Mouse (Mus musculus) midbrain, embryonic 11.5 days (tissue): ENCODE results near the gene Pdzd2. TPM values are rescaled to one million over a fixed set of nuclear protein-coding genes. Genes with fewer than 3 reads are reported as not detected.
A peak's percentile ranks its signal among the peaks of the same experiment; 100 is the strongest.

Source experiments
- ATAC-seq: fragments of 200-750 bp; cut with Nextera tagmentation; 2 replicates; pipeline ENCODE4 v1.8.0; 2017; ENCODE audit warnings: moderate TSS enrichment, moderate library complexity; ENCODE audit not compliant: low FRiP score
- DNase-seq: peaks from one replicate; pipeline ENCODE4 v3.0.0; 2015; ENCODE audit warnings: low spot score; ENCODE audit errors: missing footprints
- H3K27ac ChIP-seq: fragments of 300-500 bp; sonication (generic); 2 replicates; pipeline ENCODE4 v1.5.1; 2014; ENCODE audit warnings: low read depth, low read length
- H3K27me3 ChIP-seq: fragments of 300-500 bp; sonication (generic); 2 replicates; pipeline ENCODE4 v1.6.1; 2014; ENCODE audit warnings: mild to moderate bottlenecking, low read length, moderate library complexity, mixed read lengths; ENCODE audit not compliant: control insufficient read depth, insufficient read depth
- H3K36me3 ChIP-seq: fragments of 300-500 bp; sonication (generic); 2 replicates; pipeline ENCODE4 v1.6.1; 2014; ENCODE audit warnings: mild to moderate bottlenecking, low read length, moderate library complexity, mixed read lengths; ENCODE audit not compliant: control insufficient read depth, insufficient read depth
- H3K4me1 ChIP-seq: fragments of 300-500 bp; sonication (generic); 2 replicates; pipeline ENCODE4 v1.6.1; 2014; ENCODE audit warnings: low read length; ENCODE audit not compliant: control insufficient read depth, insufficient read depth
- H3K4me2 ChIP-seq: fragments of 300-500 bp; sonication (generic); 2 replicates; pipeline ENCODE4 v1.6.1; 2014; ENCODE audit warnings: mild to moderate bottlenecking, moderate library complexity
- H3K4me3 ChIP-seq: fragments of 300-500 bp; sonication (generic); 2 replicates; pipeline ENCODE4 v1.5.1; 2014; ENCODE audit warnings: low read depth, low read length
- H3K9ac ChIP-seq: fragments of 300-500 bp; sonication (generic); 2 replicates; pipeline ENCODE4 v1.6.1; 2014; ENCODE audit warnings: low read length
- H3K9me3 ChIP-seq: fragments of 300-500 bp; sonication (generic); 2 replicates; pipeline ENCODE4 v1.6.1; 2016; ENCODE audit warnings: low read length; ENCODE audit not compliant: control insufficient read depth
- WGBS: fragments of 180-500 bp; shearing (Covaris S2); extraction: QIAGEN DNeasy Blood & Tissue Kit; methylation state at CpG from one replicate; pipeline ENCODE4 v1.1.7; 2014; 5-methylcytosine and 5-hydroxymethylcytosine counted together
- polyA plus RNA-seq: library from polyadenylated mRNA; unstranded; fragments of >200 nt; fragmentation: Nextera tagmentation; extraction: Ambion mirVana; gene quantifications from 2 replicates; pipeline ENCODE4 v1.2.1, GENCODE M21; 2014

Pdzd2 gene
- polyA plus RNA-seq, 1 experiment from 2014 or later = 5.2 TPM

- ATAC-seq (no peak), DNase-seq (no peak)
- Histone ChIP-seq H3K4me2 (no peak overlapping the region), H3K4me1 (no peaks in the 10 kb centered on the region), H3K27me3 (no peaks in the 10 kb centered on the region), H3K4me3 (no peak overlapping the region), H3K9me3 (no peaks in the 10 kb centered on the region), H3K27ac (no peak overlapping the region), H3K9ac (no peak overlapping the region), H3K36me3 (no peaks in the 10 kb centered on the region)
- WGBS = 96% methylated on average over 6 of the region's 6 CpGs
Measured at GRCm38 (mm10) chr15:12665946-12666345, 73.8 kb downstream of the Pdzd2 start.

GRCm38 (mm10) chr15:12663351-12663750 lies 76.4 kb downstream of the Pdzd2 start:
- no peak overlapping the region for H3K27ac ChIP-seq
- H3K27me3 ChIP-seq = no peaks in the 10 kb centered on the region
- H3K4me2 ChIP-seq = no peak overlapping the region
- ATAC-seq = no peak
- no peak overlapping the region for H3K4me3 ChIP-seq
- no peaks in the 10 kb centered on the region for H3K9me3 ChIP-seq
- DNase-seq = peak; percentile 66
- H3K9ac ChIP-seq = no peak overlapping the region
- no peaks in the 10 kb centered on the region for H3K4me1 ChIP-seq
- WGBS = 90% methylated on average over 9 of the region's 9 CpGs
- no peaks in the 10 kb centered on the region for H3K36me3 ChIP-seq

GRCm38 (mm10) chr15:12660320-12660719 lies 79.4 kb downstream of the Pdzd2 start:
- H3K9me3 ChIP-seq = no peaks in the 10 kb centered on the region
- H3K9ac ChIP-seq = no peak overlapping the region
- no peaks in the 10 kb centered on the region for H3K4me1 ChIP-seq
- H3K36me3 ChIP-seq = no peaks in the 10 kb centered on the region
- DNase-seq (no peak), ATAC-seq (no peak)
- no peak overlapping the region for H3K4me3 ChIP-seq
- no peak overlapping the region for H3K4me2 ChIP-seq
- WGBS = 87% methylated on average over 9 of the region's 9 CpGs
- H3K27ac ChIP-seq = no peak overlapping the region
- H3K27me3 ChIP-seq = no peaks in the 10 kb centered on the region

- H3K4me1 ChIP-seq = 0 out of 2 replicates have a peak, but pooled peaks cover 2% of the 10 kb centered on the region
- H3K4me2 ChIP-seq = no peak overlapping the region
- peak; percentile 68 for DNase-seq
- no peak overlapping the region for H3K9ac ChIP-seq
- no peak overlapping the region for H3K27ac ChIP-seq
- H3K4me3 ChIP-seq = no peak overlapping the region
- no peaks in the 10 kb centered on the region for H3K9me3 ChIP-seq
- WGBS = 76% methylated on average over 6 of the region's 6 CpGs
- H3K27me3 ChIP-seq = no peaks in the 10 kb centered on the region
- ATAC-seq = no peak
- no peaks in the 10 kb centered on the region for H3K36me3 ChIP-seq
Measured at GRCm38 (mm10) chr15:12655959-12656662, 83.6 kb downstream of the Pdzd2 start.

GRCm38 (mm10) chr15:12655316-12655715 lies 84.4 kb downstream of the Pdzd2 start:
- ATAC-seq = no peak
- no peak overlapping the region for H3K27ac ChIP-seq
- H3K9ac ChIP-seq = no peak overlapping the region
- H3K27me3 ChIP-seq = no peaks in the 10 kb centered on the region
- H3K4me3 ChIP-seq = no peak overlapping the region
- H3K4me1 ChIP-seq = peaks cover 5% of the 10 kb centered on the region; the same call in 1 of the 2 replicates
- 92% methylated on average over 7 of the region's 7 CpGs for WGBS
- H3K4me2 ChIP-seq = no peak overlapping the region
- H3K36me3 ChIP-seq = no peaks in the 10 kb centered on the region
- DNase-seq = peak; percentile 78
- H3K9me3 ChIP-seq = no peaks in the 10 kb centered on the region

- no peak overlapping the region for H3K4me3 ChIP-seq
- 78% methylated on average over 15 of the region's 15 CpGs for WGBS
- no peak for DNase-seq
- no peaks in the 10 kb centered on the region for H3K9me3 ChIP-seq
- H3K9ac ChIP-seq = no peak overlapping the region
- no peak for ATAC-seq
- H3K4me1 ChIP-seq = peaks cover 5% of the 10 kb centered on the region; the same call in 1 of the 2 replicates
- H3K27ac ChIP-seq = no peak overlapping the region
- no peak overlapping the region for H3K4me2 ChIP-seq
- H3K36me3 ChIP-seq = no peaks in the 10 kb centered on the region
- no peaks in the 10 kb centered on the region for H3K27me3 ChIP-seq
Measured at GRCm38 (mm10) chr15:12652336-12653031, 87.2 kb downstream of the Pdzd2 start.

GRCm38 (mm10) chr15:12650236-12650635 lies 89.5 kb downstream of the Pdzd2 start:
- H3K9ac ChIP-seq = no peak overlapping the region
- no peak overlapping the region for H3K4me2 ChIP-seq
- no peaks in the 10 kb centered on the region for H3K9me3 ChIP-seq
- no peak for ATAC-seq
- H3K36me3 ChIP-seq = no peaks in the 10 kb centered on the region
- WGBS = 86% methylated on average over 3 of the region's 3 CpGs
- no peak for DNase-seq
- H3K4me1 ChIP-seq = peaks cover 5% of the 10 kb centered on the region; the same call in 1 of the 2 replicates
- no peaks in the 10 kb centered on the region for H3K27me3 ChIP-seq
- H3K27ac ChIP-seq = no peak overlapping the region
- H3K4me3 ChIP-seq = no peak overlapping the region

- ATAC-seq = no peak
- Histone ChIP-seq H3K4me3 (no peak overlapping the region), H3K27me3 (no peaks in the 10 kb centered on the region), H3K27ac (no peak overlapping the region), H3K36me3 (no peaks in the 10 kb centered on the region), H3K4me1 (peaks cover 5% of the 10 kb centered on the region; the same call in 1 of the 2 replicates), H3K9me3 (no peaks in the 10 kb centered on the region), H3K9ac (no peak overlapping the region), H3K4me2 (no peak overlapping the region)
- no peak for DNase-seq
- 91% methylated on average over 3 of the region's 3 CpGs for WGBS
Measured at GRCm38 (mm10) chr15:12649674-12650073, 90.0 kb downstream of the Pdzd2 start.

GRCm38 (mm10) chr15:12649131-12649530 lies 90.6 kb downstream of the Pdzd2 start:
- ATAC-seq (no peak), DNase-seq (no peak)
- WGBS = 82% methylated on average over 2 of the region's 2 CpGs
- Histone ChIP-seq H3K4me2 (no peak overlapping the region), H3K9me3 (no peaks in the 10 kb centered on the region), H3K9ac (no peak overlapping the region), H3K4me1 (peaks cover 5% of the 10 kb centered on the region; the same call in 1 of the 2 replicates), H3K4me3 (no peak overlapping the region), H3K27ac (no peak overlapping the region), H3K27me3 (no peaks in the 10 kb centered on the region), H3K36me3 (no peaks in the 10 kb centered on the region)
